Mouse (Mus musculus): ENCODE data around the gene Ablim2. TPM values are rescaled to one million over a fixed set of nuclear protein-coding genes. Genes with fewer than 3 reads are reported as not detected.

The Ablim2 gene
- total RNA-seq, 4 experiments from 2014 or later = 18.5 to 28.5 (median 20.9) TPM

- peak; percentile 25 for DNase-seq (ENCODE audit: low spot score)
Measured at GRCm38 (mm10) chr5:35811639-35812295, 54.1 kb downstream of the Ablim2 start.

GRCm38 (mm10) chr5:35814334-35814941 is 56.8 kb downstream of the Ablim2 start:
- no peak for DNase-seq (ENCODE audit: low spot score)

GRCm38 (mm10) chr5:35815051-35815450 is 57.4 kb downstream of the Ablim2 start:
- DNase-seq (ENCODE audit: low spot score) = no peak

GRCm38 (mm10) chr5:35817266-35817665 is 59.6 kb downstream of the Ablim2 start:
- no peak for DNase-seq (ENCODE audit: low spot score)

- DNase-seq (ENCODE audit: low spot score) = no peak
Measured at GRCm38 (mm10) chr5:35817882-35818281, 60.2 kb downstream of the Ablim2 start.

GRCm38 (mm10) chr5:35822721-35823120 is 65.0 kb downstream of the Ablim2 start:
- no peak for DNase-seq (ENCODE audit: low spot score)

- no peak for DNase-seq (ENCODE audit: low spot score)
Measured at GRCm38 (mm10) chr5:35826465-35826864, 68.8 kb downstream of the Ablim2 start.

- DNase-seq (ENCODE audit: low spot score) = no peak
Measured at GRCm38 (mm10) chr5:35827075-35827474, 69.4 kb downstream of the Ablim2 start.

- DNase-seq (ENCODE audit: low spot score) = no peak
Measured at GRCm38 (mm10) chr5:35827856-35828255, 70.2 kb downstream of the Ablim2 start.

- peak; percentile 20 for DNase-seq (ENCODE audit: low spot score)
Measured at GRCm38 (mm10) chr5:35830101-35830500, 72.4 kb downstream of the Ablim2 start.

- no peak for DNase-seq (ENCODE audit: low spot score)
Measured at GRCm38 (mm10) chr5:35833881-35834280, 76.2 kb downstream of the Ablim2 start.

GRCm38 (mm10) chr5:35836992-35837391 is 79.3 kb downstream of the Ablim2 start:
- DNase-seq (ENCODE audit: low spot score) = no peak

- DNase-seq (ENCODE audit: low spot score) = no peak
Measured at GRCm38 (mm10) chr5:35839262-35839661, 81.6 kb downstream of the Ablim2 start.

- DNase-seq (ENCODE audit: low spot score) = no peak
Measured at GRCm38 (mm10) chr5:35851485-35851884, 93.8 kb downstream of the Ablim2 start.

- no peak for DNase-seq (ENCODE audit: low spot score)
Measured at GRCm38 (mm10) chr5:35853463-35853862, 95.8 kb downstream of the Ablim2 start.

GRCm38 (mm10) chr5:35856245-35856644 is 98.6 kb downstream of the Ablim2 start:
- peak; percentile 13 for DNase-seq (ENCODE audit: low spot score)

GRCm38 (mm10) chr5:35858069-35858468 is 100.4 kb downstream of the Ablim2 start:
- DNase-seq (ENCODE audit: low spot score) = peak; percentile 35

GRCm38 (mm10) chr5:35861456-35861855 is 103.8 kb downstream of the Ablim2 start:
- DNase-seq (ENCODE audit: low spot score) = no peak

GRCm38 (mm10) chr5:35869973-35870372 is 112.3 kb downstream of the Ablim2 start:
- no peak for DNase-seq (ENCODE audit: low spot score)

- DNase-seq (ENCODE audit: low spot score) = peak; percentile 71
Measured at GRCm38 (mm10) chr5:35870408-35871012, 112.8 kb downstream of the Ablim2 start.

- no peak for DNase-seq (ENCODE audit: low spot score)
Measured at GRCm38 (mm10) chr5:35873382-35873781, 115.7 kb downstream of the Ablim2 start.

GRCm38 (mm10) chr5:35876236-35876635 is 118.6 kb downstream of the Ablim2 start:
- DNase-seq (ENCODE audit: low spot score) = no peak

- DNase-seq (ENCODE audit: low spot score) = no peak
Measured at GRCm38 (mm10) chr5:35879199-35879598, 121.5 kb downstream of the Ablim2 start.
